Mouse (Mus musculus) heart, adult 2 months (tissue): Measurements from ENCODE around the gene Gsg1l2.

Experiments used
- EP300 ChIP-seq: fragments of 200-500 bp; IDR thresholded peaks from 2 replicates; pipeline ENCODE4 v1.6.1; 2011; ENCODE audit warnings: low read depth, low read length, control low read depth; ENCODE audit not compliant: insufficient read depth
- POLR2A ChIP-seq: fragments of 200-500 bp; IDR thresholded peaks from 2 replicates; pipeline ENCODE4 v1.6.1; 2011; ENCODE audit warnings: mild to moderate bottlenecking, low read depth, low read length, control low read depth; ENCODE audit not compliant: insufficient read depth

- TF ChIP-seq EP300 (no peak), POLR2A (no peak)
These were observed 36.1 kb upstream of the Gsg1l2 start for GRCm38 (mm10) chr11:67738345-67738744.
